Mouse (Mus musculus): ENCODE results near the gene Nceh1. TPM values are rescaled to one million over a fixed set of nuclear protein-coding genes. Genes with fewer than 3 reads are reported as not detected.

Gene Nceh1
- polyA plus RNA-seq, 1 experiment from 2014 or later = 188 TPM

GRCm38 (mm10) chr3:27239568-27239967, 56.8 kb downstream of the Nceh1 start:
- no peaks in the 10 kb centered on the region for H3K27me3 ChIP-seq
- POLR2A ChIA-PET = interaction anchor here (1.4 kb wide), 1 partner anchor 57 kb away, joined by 8 read pairs; the partner anchor contains the start of gene Nceh1
- TF ChIP-seq CTCF (IDR thresholded peaks at IDR 0.05) = no peak
- in situ Hi-C loops (cut with MboI; ENCODE audit: low pct_unique_long_range_greater_than_20kb) = loop anchor here (5.0 kb wide), 1 partner anchor 57 kb away; the partner anchor contains the start of gene Nceh1
- DNase-seq (ENCODE audit: low read depth, low spot score) (no peak), ATAC-seq (no peak)
- CTCF ChIA-PET = interaction anchor here (0.6 to 14.9 kb wide), 6 partner anchors 11 to 121 kb away, joined by 3 to 272 read pairs (median 8); partner anchors contain the start of gene Nceh1

- ChIA-PET POLR2A (no interaction called here), CTCF (interaction anchor here (1.1 to 3.5 kb wide), 5 partner anchors 8 to 116 kb away, joined by 3 to 20 read pairs (median 7); partner anchors contain the start of gene Nceh1)
- no peak for TF ChIP-seq CTCF (IDR thresholded peaks at IDR 0.05)
- DNase-seq (ENCODE audit: low read depth, low spot score) = no peak
- no peaks in the 10 kb centered on the region for H3K27me3 ChIP-seq
- ATAC-seq = no peak
- in situ Hi-C loops (cut with MboI; ENCODE audit: low pct_unique_long_range_greater_than_20kb) = loop anchor here (5.0 kb wide), 1 partner anchor 120 kb away; no protein-coding TSS in a partner anchor
These were observed 59.1 kb downstream of the Nceh1 start for GRCm38 (mm10) chr3:27241864-27242263.

DNA sequence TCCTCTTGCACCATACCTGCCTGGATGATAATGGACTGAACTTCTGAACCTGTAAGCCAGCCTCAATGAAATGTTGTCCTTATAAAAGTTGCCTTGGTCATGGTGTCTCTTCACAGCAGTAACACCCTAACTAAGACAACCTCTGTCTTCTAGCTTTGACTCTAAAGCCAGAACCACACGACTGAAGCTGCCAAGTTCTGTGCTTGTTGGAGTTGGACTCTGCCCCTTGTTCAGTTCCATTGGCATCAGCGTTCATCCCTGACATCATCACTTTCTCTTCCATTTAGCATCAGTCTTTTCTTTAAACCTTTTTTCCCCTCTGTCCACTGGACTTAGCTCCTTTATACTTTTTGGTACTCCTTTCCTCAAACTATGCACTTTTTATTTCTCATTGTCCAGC, 63.4 kb downstream of the Nceh1 start:
- in situ Hi-C loops (cut with MboI; ENCODE audit: low pct_unique_long_range_greater_than_20kb) = no loop called here
- DNase-seq (ENCODE audit: low read depth, low spot score) (no peak), ATAC-seq (no peak)
- no peak for TF ChIP-seq CTCF (IDR thresholded peaks at IDR 0.05)
- ChIA-PET CTCF (interaction anchor here (1.0 to 2.1 kb wide), 5 partner anchors 9 to 99 kb away, joined by 3 to 7 read pairs (median 4); partner anchors contain the start of gene Nceh1), POLR2A (no interaction called here)
- no peaks in the 10 kb centered on the region for H3K27me3 ChIP-seq

DNA sequence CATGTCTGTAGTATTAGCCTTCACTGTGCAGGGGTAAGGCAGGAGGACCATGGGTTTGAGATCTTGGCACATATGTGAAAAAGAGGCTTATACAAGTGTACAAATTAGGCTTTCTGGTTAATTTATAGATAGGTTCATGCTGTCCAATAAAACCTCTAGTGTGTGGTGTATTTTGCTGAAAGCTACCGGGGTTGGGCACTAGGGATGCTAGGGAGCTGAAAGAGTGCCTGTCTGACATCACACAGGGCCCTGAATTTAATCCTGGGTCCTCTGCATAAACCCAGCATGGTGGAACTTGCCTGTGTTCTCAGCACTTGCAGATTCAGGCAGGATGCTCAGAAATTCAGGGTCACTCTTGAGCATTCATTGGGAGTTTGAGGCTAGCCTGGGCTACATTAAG, 65.0 kb downstream of the Nceh1 start:
- peaks cover 3% of the 10 kb centered on the region for H3K27me3 ChIP-seq
- in situ Hi-C loops (cut with MboI; ENCODE audit: low pct_unique_long_range_greater_than_20kb) = no loop called here
- no peak for DNase-seq (ENCODE audit: low read depth, low spot score)
- peak; percentile 55 for TF ChIP-seq CTCF (IDR thresholded peaks at IDR 0.05)
- CTCF ChIA-PET = interaction anchor here (1.4 to 1.6 kb wide), 2 partner anchors 11 to 67 kb away, joined by 4 to 5 read pairs; no protein-coding TSS in a partner anchor
- POLR2A ChIA-PET = no interaction called here
- peak; percentile 37 for ATAC-seq

DNA sequence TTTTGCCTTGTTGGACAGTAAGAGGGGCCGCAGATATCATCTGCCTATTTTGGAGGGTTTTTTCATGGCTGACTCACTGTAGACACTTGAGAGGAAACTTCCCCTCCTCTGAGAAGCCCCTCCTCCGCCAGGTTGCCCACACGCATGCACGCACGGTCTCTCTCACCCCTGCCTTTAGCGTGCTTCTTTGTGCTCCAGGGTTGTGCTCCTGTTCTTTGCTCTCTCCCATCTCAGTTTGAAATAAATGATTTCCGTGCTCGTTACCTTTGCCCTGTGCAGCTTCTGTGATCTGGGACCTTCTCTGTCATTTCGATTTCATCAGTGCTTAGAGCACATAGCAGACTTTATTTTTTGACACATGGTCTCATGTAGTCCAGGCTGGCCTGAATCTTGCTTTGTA, 66.3 kb downstream of the Nceh1 start:
- CTCF ChIA-PET = interaction anchor here (1.7 to 3.4 kb wide), 3 partner anchors 8 to 67 kb away, joined by 7 to 17 read pairs (median 12); partner anchors contain the start of gene Nceh1
- DNase-seq (ENCODE audit: low read depth, low spot score) (no peak), ATAC-seq (no peak)
- TF ChIP-seq CTCF (IDR thresholded peaks at IDR 0.05) = no peak
- H3K27me3 ChIP-seq = peaks cover 3% of the 10 kb centered on the region
- POLR2A ChIA-PET = interaction anchor here (0.5 kb wide), 1 partner anchor 165 kb away, joined by 4 read pairs; no protein-coding TSS in a partner anchor
- in situ Hi-C loops (cut with MboI; ENCODE audit: low pct_unique_long_range_greater_than_20kb) = no loop called here

DNA sequence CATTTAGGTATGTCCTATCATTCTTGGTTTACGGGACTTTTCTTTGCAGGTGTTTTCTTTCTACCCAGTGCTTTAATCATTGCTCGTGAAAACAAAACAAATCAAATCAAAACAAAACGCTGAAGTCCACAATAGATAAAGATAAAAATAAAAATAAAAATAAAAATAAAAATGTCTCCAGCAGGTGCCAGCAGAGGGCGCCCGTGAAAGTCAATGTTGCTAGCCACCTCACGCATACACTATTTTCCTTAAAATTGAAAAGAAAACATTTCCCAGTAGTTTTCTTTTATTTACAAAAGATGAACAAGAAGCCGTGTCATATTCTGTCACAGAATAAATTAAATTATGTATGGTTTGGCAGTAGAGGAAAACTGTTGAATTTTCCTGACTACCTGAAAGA, 68.2 kb downstream of the Nceh1 start:
- in situ Hi-C loops (cut with MboI; ENCODE audit: low pct_unique_long_range_greater_than_20kb) = no loop called here

GRCm38 (mm10) chr3:27258461-27258860, 75.7 kb downstream of the Nceh1 start:
- no peaks in the 10 kb centered on the region for H3K27me3 ChIP-seq
- in situ Hi-C loops (cut with MboI; ENCODE audit: low pct_unique_long_range_greater_than_20kb) = no loop called here
- no peak for DNase-seq (ENCODE audit: low read depth, low spot score)
- ChIA-PET CTCF (no interaction called here), POLR2A (interaction anchor here (0.6 kb wide), 2 partner anchors 77 to 1375 kb away, joined by 4 to 7 read pairs; no protein-coding TSS in a partner anchor)
- TF ChIP-seq CTCF (IDR thresholded peaks at IDR 0.05) = no peak
- ATAC-seq = no peak

More for the DNA sequence above, 68.2 kb downstream of the Nceh1 start:
- peak; percentile 86 for TF ChIP-seq CTCF (IDR thresholded peaks at IDR 0.05)
- CTCF ChIA-PET = interaction anchor here (0.6 to 3.4 kb wide), 12 partner anchors 9 to 180 kb away, joined by 3 to 17 read pairs (median 5); partner anchors contain the start of gene Nceh1
- no peak for DNase-seq (ENCODE audit: low read depth, low spot score)
- ATAC-seq = no peak
- H3K27me3 ChIP-seq = peaks cover 3% of the 10 kb centered on the region
- POLR2A ChIA-PET = no interaction called here

DNA sequence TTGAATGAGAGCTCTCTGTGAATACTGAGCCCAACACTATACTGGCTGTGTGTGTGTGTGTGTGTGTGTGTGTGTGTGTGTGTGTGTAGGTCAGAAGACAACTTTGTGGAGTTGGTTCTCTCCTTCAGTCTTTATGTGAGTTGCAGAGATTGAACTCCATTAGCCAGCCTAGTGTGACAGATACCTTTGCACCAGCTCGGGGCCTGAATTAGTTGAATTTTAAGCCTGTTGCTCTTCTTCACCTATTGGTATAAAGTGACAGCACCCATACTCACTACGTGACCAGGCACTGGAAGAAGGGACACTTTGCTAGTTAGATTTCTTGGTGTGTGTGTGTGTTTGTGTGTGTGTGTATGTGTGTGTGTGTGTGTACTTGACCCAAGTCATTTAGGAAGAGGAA, 77.6 kb downstream of the Nceh1 start:
- in situ Hi-C loops (cut with MboI; ENCODE audit: low pct_unique_long_range_greater_than_20kb) = loop anchor here (5.0 to 10.0 kb wide), 2 partner anchors 72 to 194 kb away; no protein-coding TSS in a partner anchor
- DNase-seq (ENCODE audit: low read depth, low spot score) (no peak), ATAC-seq (no peak)
- ChIA-PET POLR2A (no interaction called here), CTCF (interaction anchor here (1.0 kb wide), 1 partner anchor 9 kb away, joined by 4 read pairs; no protein-coding TSS in a partner anchor)
- no peaks in the 10 kb centered on the region for H3K27me3 ChIP-seq
- no peak for TF ChIP-seq CTCF (IDR thresholded peaks at IDR 0.05)

DNA sequence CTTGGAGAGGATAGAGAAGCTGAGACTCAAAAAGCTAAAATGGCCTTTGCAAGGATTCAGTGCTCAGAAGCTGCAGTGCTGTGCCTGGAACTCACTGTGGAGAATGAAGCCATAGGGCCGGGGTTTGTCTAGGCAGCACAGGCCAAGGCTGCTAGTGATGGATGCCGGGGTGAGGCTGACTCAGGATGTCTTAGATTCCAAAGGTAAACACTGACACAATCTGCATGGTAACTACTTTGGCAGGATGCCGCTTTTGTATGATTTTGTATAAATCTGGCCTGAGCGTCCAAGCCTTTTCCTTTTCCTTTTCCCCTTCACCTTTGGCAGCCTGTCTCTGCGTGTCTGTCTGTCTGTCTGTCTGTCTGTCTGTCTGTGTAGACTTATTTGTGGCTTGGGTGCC, 84.6 kb downstream of the Nceh1 start:
- no peaks in the 10 kb centered on the region for H3K27me3 ChIP-seq
- in situ Hi-C loops (cut with MboI; ENCODE audit: low pct_unique_long_range_greater_than_20kb) = loop anchor here (10.0 kb wide), 1 partner anchor 187 kb away; no protein-coding TSS in a partner anchor
- ChIA-PET POLR2A (no interaction called here), CTCF (interaction anchor here (0.8 to 0.9 kb wide), 3 partner anchors 71 to 134 kb away, joined by 3 to 4 read pairs (median 3); no protein-coding TSS in a partner anchor)
- no peak for TF ChIP-seq CTCF (IDR thresholded peaks at IDR 0.05)
- ATAC-seq (no peak), DNase-seq (ENCODE audit: low read depth, low spot score) (no peak)

DNA sequence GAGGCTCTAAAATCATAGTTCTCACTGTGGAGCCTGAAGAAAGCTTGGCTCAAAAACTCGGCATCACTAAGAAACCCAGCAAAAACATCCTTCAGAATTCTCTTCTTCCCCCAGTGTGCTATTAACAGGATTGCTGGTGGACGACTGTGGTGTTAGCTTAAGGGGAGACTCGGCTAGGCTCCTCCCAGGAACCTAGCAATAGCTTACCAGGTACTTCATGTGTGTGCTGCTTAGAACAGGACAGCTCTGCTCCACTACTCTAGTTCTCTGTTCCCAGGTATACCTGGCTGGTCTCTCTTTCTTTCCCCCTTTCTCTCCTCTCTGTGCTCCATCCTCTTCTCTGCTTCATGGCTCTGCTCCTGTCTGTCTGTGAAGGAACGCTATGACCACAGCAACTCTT, 85.1 kb downstream of the Nceh1 start:
- no peak for ATAC-seq

DNA sequence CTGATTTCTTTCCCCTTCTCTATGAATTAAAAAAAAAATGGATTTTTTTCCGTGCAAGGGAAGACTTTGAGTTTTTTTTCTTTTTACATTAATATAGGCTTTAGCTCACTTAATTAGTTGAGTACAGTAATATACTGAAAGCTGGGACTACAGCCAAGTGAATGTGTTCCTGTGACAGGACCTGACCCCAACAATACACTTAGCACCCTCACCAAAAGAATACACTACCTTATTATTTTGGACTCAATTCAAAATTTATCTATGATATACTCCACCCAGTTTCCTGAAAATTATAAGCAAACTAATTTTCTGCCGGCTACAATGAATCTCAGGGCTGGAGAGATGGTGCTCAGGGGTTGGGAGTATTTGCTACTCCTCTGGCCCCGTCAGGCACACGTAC, 86.4 kb downstream of the Nceh1 start:
- ATAC-seq (no peak), DNase-seq (ENCODE audit: low read depth, low spot score) (no peak)
- in situ Hi-C loops (cut with MboI; ENCODE audit: low pct_unique_long_range_greater_than_20kb) = loop anchor here (10.0 kb wide), 1 partner anchor 186 kb away; no protein-coding TSS in a partner anchor
- no peaks in the 10 kb centered on the region for H3K27me3 ChIP-seq
- CTCF ChIA-PET = interaction anchor here (1.7 kb wide), 1 partner anchor 63 kb away, joined by 5 read pairs; no protein-coding TSS in a partner anchor
- POLR2A ChIA-PET = no interaction called here
- TF ChIP-seq CTCF (IDR thresholded peaks at IDR 0.05) = no peak

More for the DNA sequence above, 85.1 kb downstream of the Nceh1 start:
- POLR2A ChIA-PET = no interaction called here
- no peak for DNase-seq (ENCODE audit: low read depth, low spot score)
- TF ChIP-seq CTCF (IDR thresholded peaks at IDR 0.05) = no peak
- CTCF ChIA-PET = interaction anchor here (0.8 to 0.9 kb wide), 3 partner anchors 71 to 134 kb away, joined by 3 to 4 read pairs (median 3); no protein-coding TSS in a partner anchor
- in situ Hi-C loops (cut with MboI; ENCODE audit: low pct_unique_long_range_greater_than_20kb) = loop anchor here (10.0 kb wide), 1 partner anchor 187 kb away; no protein-coding TSS in a partner anchor
- no peaks in the 10 kb centered on the region for H3K27me3 ChIP-seq

All from Patski (cell line).